Mouse (Mus musculus) gonadal fat pad, adult 2 months (tissue): ENCODE measurements around the gene Nf1. TPM values are rescaled to one million over a fixed set of nuclear protein-coding genes. Genes with fewer than 3 reads are reported as not detected.

Source experiments
- DNase-seq: peaks from one replicate; pipeline ENCODE4 v3.0.0-alpha.2; 2012; ENCODE audit warnings: low read depth
- polyA plus RNA-seq: library from polyadenylated mRNA; depleted of rRNA; stranded (reverse); fragments of >200 nt; gene quantifications from 2 replicates; pipeline ENCODE4 v1.2.3, GENCODE M21; 2012

Nf1 gene
- polyA plus RNA-seq, 1 experiment: 12.1 TPM

- DNase-seq: no peak
These were observed 11.4 kb upstream of the Nf1 start for GRCm38 (mm10) chr11:79328060-79328459.

GRCm38 (mm10) chr11:79329585-79329984 is 9.9 kb upstream of the Nf1 start:
- no peak for DNase-seq

DNA sequence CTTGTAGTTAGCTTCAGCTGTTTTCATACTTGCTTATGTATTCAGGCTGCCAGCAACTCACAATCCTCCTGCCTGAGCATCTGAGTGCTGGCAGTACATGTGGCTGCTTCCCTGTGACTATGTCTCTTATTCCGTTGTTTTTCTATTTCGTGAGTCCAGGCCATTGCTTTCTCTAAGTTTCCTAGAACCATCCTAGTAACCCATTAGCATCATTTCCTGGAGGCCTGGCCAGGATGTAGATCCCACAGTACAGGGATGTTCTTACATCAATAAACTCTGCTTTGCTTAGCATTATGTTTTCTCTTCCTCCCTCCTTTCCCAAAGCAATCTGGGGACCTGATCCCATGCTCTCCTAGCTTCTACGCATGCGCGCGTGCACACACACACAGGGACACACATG is 4.4 kb upstream of the Nf1 start:
- DNase-seq: no peak

- DNase-seq: no peak
These were observed 2.7 kb upstream of the Nf1 start for GRCm38 (mm10) chr11:79336722-79337267.

DNA sequence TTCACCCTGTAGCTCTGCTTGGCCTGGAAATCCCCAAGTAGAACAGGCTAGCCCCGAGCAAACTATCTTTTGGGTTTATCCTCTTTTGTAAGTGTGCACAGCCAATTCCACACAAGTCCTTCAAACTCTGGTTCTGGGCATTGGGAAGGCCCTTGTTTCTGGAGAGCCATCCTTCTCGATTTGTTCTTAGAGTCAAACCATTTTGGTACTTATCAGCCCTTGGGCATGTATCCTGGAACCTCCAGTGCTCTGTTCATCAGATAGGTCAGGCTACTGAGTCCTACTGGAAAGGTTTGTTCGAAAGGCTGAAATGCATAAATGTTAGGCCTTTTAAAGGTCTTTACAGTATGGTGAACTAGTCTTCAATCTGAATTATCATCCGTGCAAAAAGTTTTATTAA is 872 bp upstream of the Nf1 start:
- no peak for DNase-seq

- DNase-seq: no peak
These were observed 602 bp downstream of the Nf1 start for GRCm38 (mm10) chr11:79339808-79340781.

DNA sequence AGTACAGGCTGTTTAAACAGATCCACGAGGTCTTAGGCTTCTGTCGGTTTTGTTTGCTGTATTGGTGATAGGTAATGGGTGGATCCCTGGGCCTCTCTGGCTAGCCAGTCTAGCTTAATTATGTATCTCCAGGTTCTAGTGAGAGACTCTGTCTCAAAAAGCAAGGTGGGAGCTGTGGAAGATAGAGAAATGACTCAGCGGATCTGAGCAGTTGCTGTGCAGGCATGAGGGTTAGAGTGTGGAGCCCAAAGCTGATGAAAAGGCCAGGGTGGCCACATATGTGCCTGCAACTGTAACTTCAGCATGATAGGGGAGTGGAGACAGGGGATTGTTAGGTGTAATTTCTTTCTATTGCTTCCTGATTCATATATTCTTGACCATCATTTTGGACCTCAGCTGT is 17.5 kb downstream of the Nf1 start:
- DNase-seq: no peak

GRCm38 (mm10) chr11:79357397-79357796 is 17.9 kb downstream of the Nf1 start:
- no peak for DNase-seq

DNA sequence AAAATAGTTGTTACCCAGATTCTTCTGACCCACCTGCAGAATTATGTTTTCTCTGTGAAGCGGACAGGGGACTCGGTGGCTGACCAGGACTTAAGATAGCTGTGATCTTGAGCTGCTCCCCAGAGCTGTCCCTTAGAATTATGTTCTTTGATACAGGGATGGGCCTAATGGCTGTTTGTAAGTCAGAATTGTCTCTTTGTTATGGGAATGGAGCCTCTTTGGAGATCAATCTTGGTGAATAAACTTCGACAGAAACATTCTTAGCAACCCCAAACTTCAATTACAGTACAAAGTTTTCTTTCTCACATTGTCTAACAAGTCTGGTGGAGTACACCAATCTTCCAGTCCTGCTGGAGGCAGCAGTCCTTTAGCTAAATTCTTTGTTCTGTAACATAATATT is 25.5 kb downstream of the Nf1 start:
- DNase-seq: no peak

- no peak for DNase-seq
These were observed 26.8 kb downstream of the Nf1 start for GRCm38 (mm10) chr11:79366284-79366683.

GRCm38 (mm10) chr11:79373031-79373430 is 33.5 kb downstream of the Nf1 start:
- no peak for DNase-seq

GRCm38 (mm10) chr11:79398336-79398735 is 58.8 kb downstream of the Nf1 start:
- peak; percentile 22 for DNase-seq

GRCm38 (mm10) chr11:79403625-79404319 is 64.3 kb downstream of the Nf1 start:
- DNase-seq: no peak

DNA sequence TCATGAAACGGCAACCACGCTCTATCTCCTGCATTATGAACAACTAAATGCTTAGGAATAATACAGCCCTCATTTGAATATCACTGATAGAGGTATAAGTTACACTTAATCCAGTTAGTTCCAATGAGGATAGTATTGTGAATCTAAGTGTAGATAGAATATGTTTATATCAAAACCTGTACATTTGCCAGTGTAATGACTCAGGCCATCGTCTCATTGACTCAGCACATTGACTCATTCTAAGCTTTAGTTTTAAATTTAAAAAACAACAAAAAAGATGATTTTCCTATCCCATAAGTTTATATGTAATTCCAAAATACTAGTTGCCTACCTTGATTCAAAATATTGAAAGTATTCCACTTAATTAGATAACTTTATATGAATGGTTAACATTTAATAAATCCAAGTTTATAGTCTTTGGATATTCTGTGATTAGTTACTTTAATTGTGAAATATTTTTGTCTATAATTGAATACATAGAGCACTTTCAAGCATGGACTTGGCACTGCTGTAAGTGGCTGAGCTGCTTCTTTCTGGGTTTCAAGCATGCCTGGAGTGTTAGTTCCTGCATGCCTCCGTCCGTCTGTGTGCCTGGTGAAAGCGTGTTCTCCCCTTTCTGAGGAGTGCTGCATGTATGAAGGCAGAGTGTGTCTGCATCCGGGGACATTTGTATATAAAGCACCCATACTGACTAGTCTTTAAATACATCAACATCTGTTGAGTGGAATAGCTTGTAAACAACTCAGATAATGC is 74.4 kb downstream of the Nf1 start:
- DNase-seq: no peak

- no peak for DNase-seq
These were observed 83.0 kb downstream of the Nf1 start for GRCm38 (mm10) chr11:79422496-79422895.

- no peak for DNase-seq
These were observed 87.1 kb downstream of the Nf1 start for GRCm38 (mm10) chr11:79426571-79426970.

DNA sequence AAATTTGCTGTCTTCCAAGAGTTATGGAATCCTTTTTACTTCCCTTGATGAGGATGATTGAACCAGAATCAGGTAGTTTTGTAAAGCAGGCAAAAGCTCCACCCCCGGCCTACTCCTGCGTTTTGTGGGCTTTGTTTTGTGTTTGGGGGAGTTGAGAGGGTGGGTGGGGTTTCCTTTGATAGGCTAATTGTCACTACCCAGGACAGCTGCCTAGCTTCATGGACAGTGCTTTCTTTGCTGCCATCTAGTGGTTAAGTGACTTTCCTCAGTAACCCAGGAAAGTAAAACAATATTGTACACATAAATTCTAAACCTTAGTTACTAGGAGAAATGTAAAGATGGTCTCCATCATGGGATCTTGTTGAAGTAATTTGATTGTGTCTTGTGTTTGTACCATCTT is 88.1 kb downstream of the Nf1 start:
- no peak for DNase-seq

DNA sequence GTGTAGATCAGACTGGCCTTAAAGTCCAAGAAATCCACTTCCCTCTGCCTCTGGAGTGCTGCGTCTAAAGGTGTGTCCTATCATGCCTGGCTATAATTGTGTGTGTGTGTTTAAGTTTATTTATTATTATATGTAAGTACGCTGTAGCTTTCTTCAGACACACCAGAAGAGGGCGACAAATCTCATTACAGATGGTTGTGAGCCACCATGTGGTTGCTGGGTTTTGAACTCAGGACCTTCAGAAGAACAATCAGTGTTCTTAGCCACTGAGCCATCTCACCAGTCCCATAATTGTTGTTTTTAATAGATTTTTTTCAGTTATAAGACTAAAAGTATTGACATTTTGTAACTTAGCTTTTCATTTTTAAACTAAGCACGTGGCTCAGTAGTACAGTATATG is 95.8 kb downstream of the Nf1 start:
- DNase-seq: no peak

GRCm38 (mm10) chr11:79448361-79448760 is 108.9 kb downstream of the Nf1 start:
- no peak for DNase-seq

DNA sequence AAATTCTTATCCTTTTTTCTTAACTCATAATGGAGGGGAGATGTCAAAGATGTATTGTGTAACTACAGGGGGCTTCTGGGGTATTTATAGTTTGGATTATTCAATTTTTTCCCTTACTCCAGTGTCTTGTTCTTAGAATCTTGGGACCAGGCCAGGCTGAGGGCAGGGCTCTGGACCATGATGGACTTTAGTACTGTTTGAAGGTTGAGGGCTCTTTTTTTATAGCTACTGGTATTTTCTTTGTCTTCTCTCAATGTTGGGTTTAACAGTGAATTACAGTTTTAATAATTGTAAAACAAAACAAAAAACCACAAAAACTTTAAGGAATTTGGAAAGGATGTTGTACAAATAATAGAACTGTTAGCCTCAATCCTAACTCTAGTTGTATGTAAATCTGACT is 113.5 kb downstream of the Nf1 start:
- DNase-seq: no peak

DNA sequence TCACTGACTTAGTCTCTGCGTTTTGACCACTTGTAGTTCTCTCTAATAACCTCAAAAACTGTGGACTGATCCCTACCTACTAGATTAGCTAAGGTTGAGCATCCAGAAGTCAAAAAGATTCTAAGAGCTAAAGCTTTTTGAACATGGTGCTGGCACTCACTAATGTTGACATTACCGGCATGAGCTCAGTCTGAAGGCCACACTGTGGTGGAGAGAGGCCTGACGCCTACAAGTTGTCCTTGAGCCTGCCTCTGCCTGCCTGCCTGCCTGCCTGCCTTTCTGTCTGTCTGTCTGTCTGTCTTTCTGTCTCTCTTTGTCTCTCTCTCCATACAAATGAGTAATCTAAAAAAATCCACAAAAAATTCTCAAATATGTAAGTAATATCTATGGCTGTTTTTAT is 118.4 kb downstream of the Nf1 start:
- no peak for DNase-seq

GRCm38 (mm10) chr11:79459846-79460245 is 120.4 kb downstream of the Nf1 start:
- no peak for DNase-seq
